Mouse (Mus musculus) neural tube, embryonic 14.5 days (tissue): ENCODE data around the gene Nkd1. TPM values are rescaled to one million over a fixed set of nuclear protein-coding genes. Genes with fewer than 3 reads are reported as not detected.
A peak's percentile ranks its signal among the peaks of the same experiment; 100 is the strongest.

Experiments used
- ATAC-seq: fragments of 200-750 bp; cut with Nextera tagmentation; 2 replicates; pipeline ENCODE4 v1.8.0; 2017; ENCODE audit warnings: low read depth, mild to moderate bottlenecking, moderate TSS enrichment, moderate library complexity
- H3K27ac ChIP-seq: fragments of 300-500 bp; sonication (generic); 2 replicates; pipeline ENCODE4 v1.5.1; 2014; ENCODE audit warnings: low read depth, mild to moderate bottlenecking, control low read depth, low read length, moderate library complexity, mixed read lengths
- H3K27me3 ChIP-seq: fragments of 300-500 bp; sonication (generic); 2 replicates; pipeline ENCODE4 v1.6.1; 2014; ENCODE audit warnings: low read length; ENCODE audit not compliant: control insufficient read depth, insufficient read depth
- H3K36me3 ChIP-seq: fragments of 300-500 bp; sonication (generic); 2 replicates; pipeline ENCODE4 v1.6.1; 2014; ENCODE audit warnings: low read length, mixed read lengths; ENCODE audit not compliant: control insufficient read depth, insufficient read depth
- H3K4me1 ChIP-seq: fragments of 300-500 bp; sonication (generic); 2 replicates; pipeline ENCODE4 v1.6.1; 2014; ENCODE audit warnings: low read length; ENCODE audit not compliant: control insufficient read depth, insufficient read depth
- H3K4me2 ChIP-seq: fragments of 300-500 bp; sonication (generic); 2 replicates; pipeline ENCODE4 v1.6.1; 2014; ENCODE audit warnings: mild to moderate bottlenecking, low read depth, low read length, control low read depth
- H3K4me3 ChIP-seq: fragments of 300-500 bp; sonication (generic); 2 replicates; pipeline ENCODE4 v1.5.1; 2014; ENCODE audit warnings: low read depth, low read length, control low read depth, mixed read lengths
- H3K9ac ChIP-seq: fragments of 300-500 bp; sonication (generic); replicated peaks from 2 replicates; pipeline ENCODE4 v1.6.1; 2014; ENCODE audit warnings: low read depth, mild to moderate bottlenecking, control low read depth, low read length, mixed read lengths
- H3K9me3 ChIP-seq: fragments of 300-500 bp; sonication (generic); 2 replicates; pipeline ENCODE4 v1.6.1; 2016; ENCODE audit warnings: low read length; ENCODE audit not compliant: control insufficient read depth
- WGBS: fragments of 180-500 bp; shearing (Covaris S2); extraction: QIAGEN DNeasy Blood & Tissue Kit; methylation state at CpG from one replicate; pipeline ENCODE4 v1.1.7; 2014; 5-methylcytosine and 5-hydroxymethylcytosine counted together
- polyA plus RNA-seq: library from polyadenylated mRNA; unstranded; fragments of >200 nt; fragmentation: Nextera tagmentation; extraction: Ambion mirVana; gene quantifications from 2 replicates; pipeline ENCODE4 v1.2.1, GENCODE M21; 2014

The Nkd1 gene
- polyA plus RNA-seq, 1 experiment from 2014 or later: 29.9 TPM

DNA sequence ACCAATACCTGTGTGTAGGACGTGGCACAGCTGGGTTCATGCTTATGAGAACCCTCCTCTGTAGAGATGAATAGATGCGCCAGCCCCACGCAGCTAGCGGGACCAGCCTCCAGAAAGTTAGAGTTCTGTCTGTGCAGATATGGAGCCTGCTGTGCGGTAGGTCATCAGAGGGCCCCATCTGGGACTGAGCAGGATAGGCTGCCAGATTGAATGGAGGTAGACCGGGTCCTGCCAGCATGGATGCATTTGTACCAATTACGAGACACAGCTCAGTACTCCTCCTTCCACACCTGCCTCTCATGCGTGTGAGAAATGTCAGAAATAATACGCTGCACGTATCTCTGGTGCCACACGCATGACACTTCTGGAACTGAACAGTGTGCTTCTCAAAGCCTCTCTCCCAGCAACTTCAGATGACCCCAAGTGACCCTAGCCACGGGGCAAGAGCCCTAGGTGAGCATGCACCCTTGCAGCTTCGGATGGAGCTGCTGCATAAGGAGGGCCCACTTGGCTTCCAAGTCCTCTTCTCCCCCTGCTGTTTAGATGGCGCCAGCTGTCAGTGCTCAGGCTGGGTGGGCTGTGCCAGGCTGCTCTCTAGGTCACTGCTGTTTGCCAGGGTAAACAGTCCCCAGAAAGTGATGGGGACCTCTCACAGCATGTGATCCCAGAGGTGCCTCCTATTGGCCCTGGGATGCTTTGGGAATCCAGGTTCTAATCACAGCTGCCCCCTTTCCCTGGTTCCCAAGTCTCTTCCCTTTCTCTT lies 57.4 kb downstream of the Nkd1 start:
- 55% methylated on average over 14 of the region's 14 CpGs for WGBS

DNA sequence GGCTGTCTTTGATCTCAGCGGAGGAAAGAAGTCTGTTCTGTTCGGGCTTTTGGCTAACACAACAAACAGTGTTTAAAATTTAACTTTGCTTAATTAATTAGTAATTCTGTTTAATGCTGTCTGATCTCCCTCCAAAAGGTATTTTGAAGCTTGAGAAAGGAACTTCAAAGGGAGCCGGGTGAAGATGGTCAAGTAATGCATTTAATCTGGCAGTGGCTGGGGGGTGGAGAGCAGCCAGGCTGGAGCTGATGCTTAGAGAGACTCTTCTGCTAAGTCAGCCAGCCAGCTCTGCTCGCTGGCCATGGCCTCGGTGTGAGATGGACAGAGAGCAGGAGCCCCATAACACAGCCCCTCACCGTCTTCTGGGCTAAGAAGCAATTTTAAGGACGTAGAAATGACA lies 58.1 kb downstream of the Nkd1 start:
- WGBS: 45% methylated on average over 7 of the region's 7 CpGs

More for the DNA sequence above, 57.4 kb downstream of the Nkd1 start:
- Histone ChIP-seq H3K27me3 (no peaks in the 10 kb centered on the region), H3K9ac (no peak overlapping the region), H3K4me3 (no peak overlapping the region), H3K36me3 (no peaks in the 10 kb centered on the region), H3K27ac (peak overlapping the region; percentile 25; the same call in 1 of the 2 replicates), H3K4me1 (0 out of 2 replicates have a peak, but pooled peaks cover 6% of the 10 kb centered on the region), H3K9me3 (no peaks in the 10 kb centered on the region), H3K4me2 (no peak overlapping the region)
- ATAC-seq: peak; percentile 41; the same call in 1 of the 2 replicates

DNA sequence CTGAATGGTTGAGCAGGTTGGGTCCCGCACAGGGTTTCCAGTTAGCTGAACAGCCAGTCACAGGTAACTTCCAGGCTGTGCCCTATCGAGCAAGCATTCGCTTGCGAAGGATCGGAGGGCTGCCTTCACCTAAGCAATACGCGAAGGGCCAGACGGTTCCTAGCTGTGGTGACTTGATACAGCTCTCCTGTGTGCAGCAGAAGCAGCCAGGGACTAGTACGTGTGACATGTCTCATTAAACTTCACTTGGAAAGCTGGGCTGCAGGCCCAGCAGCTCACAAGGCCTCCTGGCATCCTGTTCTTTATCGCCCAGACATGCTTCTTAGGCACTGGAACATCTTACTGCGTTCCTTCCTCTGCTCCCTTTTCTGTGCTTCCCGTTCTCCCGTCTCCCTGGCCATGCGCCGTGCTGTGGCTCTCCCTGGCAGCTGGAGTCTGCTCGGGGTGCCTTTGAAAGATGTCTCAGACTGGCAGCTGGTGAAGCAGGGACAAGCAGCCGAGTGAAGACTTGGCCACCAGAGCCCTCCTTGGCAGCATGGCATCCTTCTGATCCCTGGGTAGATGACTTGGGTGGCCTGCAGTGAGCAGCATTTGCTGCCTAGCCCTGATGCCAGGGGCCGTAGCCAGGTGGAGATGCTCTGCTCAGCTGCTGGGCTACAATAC lies 58.6 kb downstream of the Nkd1 start:
- no peak for ATAC-seq
- no peak overlapping the region for H3K4me2 ChIP-seq
- 75% methylated on average over 18 of the region's 18 CpGs for WGBS
- H3K27me3 ChIP-seq: no peaks in the 10 kb centered on the region
- H3K9me3 ChIP-seq: no peaks in the 10 kb centered on the region
- H3K9ac ChIP-seq: no peak overlapping the region
- no peaks in the 10 kb centered on the region for H3K36me3 ChIP-seq
- H3K4me3 ChIP-seq: no peak overlapping the region
- no peak overlapping the region for H3K27ac ChIP-seq
- H3K4me1 ChIP-seq: 0 out of 2 replicates have a peak, but pooled peaks cover 6% of the 10 kb centered on the region

More for the DNA sequence above, 58.1 kb downstream of the Nkd1 start:
- no peak overlapping the region for H3K4me3 ChIP-seq
- no peak overlapping the region for H3K27ac ChIP-seq
- 0 out of 2 replicates have a peak, but pooled peaks cover 6% of the 10 kb centered on the region for H3K4me1 ChIP-seq
- H3K27me3 ChIP-seq: no peaks in the 10 kb centered on the region
- no peak for ATAC-seq
- no peaks in the 10 kb centered on the region for H3K36me3 ChIP-seq
- H3K9me3 ChIP-seq: no peaks in the 10 kb centered on the region
- no peak overlapping the region for H3K4me2 ChIP-seq
- H3K9ac ChIP-seq: no peak overlapping the region

DNA sequence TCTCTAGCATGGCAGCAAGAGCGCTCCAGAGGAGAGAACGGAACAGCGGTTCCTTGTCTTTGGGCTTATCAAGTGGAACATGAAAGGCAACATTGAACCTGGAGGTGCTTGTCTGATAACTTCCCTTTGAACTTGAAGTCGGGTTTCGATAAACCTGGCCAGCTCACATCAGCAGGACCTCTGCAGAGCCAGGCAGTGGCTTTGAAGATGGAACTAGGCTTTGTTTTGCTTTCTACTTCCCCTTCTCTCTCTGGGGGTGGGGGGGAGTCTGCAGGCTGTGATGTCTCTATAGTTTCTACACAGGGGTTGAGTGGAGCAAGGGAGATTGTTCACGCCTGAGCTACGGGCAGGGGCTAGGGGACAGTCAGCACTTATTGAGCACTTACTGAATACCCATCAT lies 59.6 kb downstream of the Nkd1 start:
- 81% methylated on average over 7 of the region's 7 CpGs for WGBS

DNA sequence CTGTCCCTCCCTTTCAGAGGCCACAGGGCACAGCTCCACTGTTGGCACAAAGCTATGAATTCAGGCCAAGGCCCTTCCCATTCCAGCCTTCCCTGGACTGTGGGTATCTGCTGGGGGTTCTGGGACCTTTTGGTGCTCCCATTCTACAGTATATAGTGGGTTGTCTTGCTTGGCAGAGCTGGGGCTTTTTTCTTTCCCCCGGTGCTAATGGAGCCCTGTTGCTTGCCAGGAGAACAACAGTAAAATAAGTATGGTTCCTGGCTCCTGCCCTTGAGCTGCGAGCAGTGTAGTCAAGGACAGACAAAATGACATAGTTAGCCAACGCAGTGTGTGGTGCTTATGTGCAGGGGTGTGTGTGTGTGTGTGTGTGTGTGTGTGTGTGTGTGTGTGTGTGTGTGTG lies 62.7 kb downstream of the Nkd1 start:
- H3K4me2 ChIP-seq: no peak overlapping the region
- no peak overlapping the region for H3K9ac ChIP-seq
- H3K36me3 ChIP-seq: no peaks in the 10 kb centered on the region
- no peak overlapping the region for H3K27ac ChIP-seq
- H3K4me3 ChIP-seq: no peak overlapping the region
- no peak for ATAC-seq
- 95% methylated on average over 3 of the region's 3 CpGs for WGBS
- no peaks in the 10 kb centered on the region for H3K9me3 ChIP-seq
- no peaks in the 10 kb centered on the region for H3K27me3 ChIP-seq
- H3K4me1 ChIP-seq: 0 out of 2 replicates have a peak, but pooled peaks cover under 1% of the 10 kb centered on the region

More for the DNA sequence above, 59.6 kb downstream of the Nkd1 start:
- Histone ChIP-seq H3K9me3 (no peaks in the 10 kb centered on the region), H3K27me3 (no peaks in the 10 kb centered on the region), H3K36me3 (no peaks in the 10 kb centered on the region), H3K4me1 (0 out of 2 replicates have a peak, but pooled peaks cover 6% of the 10 kb centered on the region), H3K27ac (no peak overlapping the region), H3K4me2 (no peak overlapping the region), H3K4me3 (no peak overlapping the region), H3K9ac (no peak overlapping the region)
- no peak for ATAC-seq

DNA sequence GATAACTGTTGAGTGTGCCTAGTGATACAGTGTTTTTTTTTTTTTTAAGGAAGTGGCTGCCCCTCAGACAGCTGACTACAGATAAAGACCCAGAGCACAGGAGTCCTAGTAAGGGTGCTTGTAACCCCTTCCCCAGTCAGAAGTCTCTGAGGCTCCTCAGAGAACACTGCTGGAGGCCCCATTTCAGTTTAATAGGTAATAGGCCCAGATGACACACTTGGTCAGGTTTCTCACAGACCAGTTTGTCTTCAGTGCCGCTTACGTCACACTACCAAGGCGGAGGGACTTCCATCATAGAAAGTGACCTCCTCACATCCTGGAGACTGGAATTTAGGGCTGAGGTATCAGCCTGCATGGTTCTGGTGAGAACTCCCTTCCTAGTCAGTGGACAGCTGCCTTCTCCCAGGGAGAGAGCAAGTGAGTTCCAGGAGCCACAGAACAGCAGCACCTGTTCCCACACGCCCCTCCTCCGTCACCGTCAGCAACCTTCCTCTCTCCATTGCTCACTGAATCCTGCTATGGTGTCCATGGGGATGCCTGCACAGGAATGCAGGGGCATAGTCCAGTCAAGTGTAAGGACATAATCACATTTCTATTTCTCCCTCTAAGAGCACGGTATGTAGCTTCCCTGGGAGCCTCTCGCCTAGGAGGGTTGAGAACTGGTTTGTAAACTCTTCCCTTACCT lies 67.2 kb downstream of the Nkd1 start:
- Histone ChIP-seq H3K9ac (no peak overlapping the region), H3K4me1 (no peaks in the 10 kb centered on the region), H3K27ac (no peak overlapping the region), H3K36me3 (no peaks in the 10 kb centered on the region; the same call in 1 of the 2 replicates), H3K9me3 (no peaks in the 10 kb centered on the region), H3K4me2 (no peak overlapping the region), H3K4me3 (no peak overlapping the region), H3K27me3 (no peaks in the 10 kb centered on the region)
- no peak for ATAC-seq
- 93% methylated on average over 8 of the region's 8 CpGs for WGBS

DNA sequence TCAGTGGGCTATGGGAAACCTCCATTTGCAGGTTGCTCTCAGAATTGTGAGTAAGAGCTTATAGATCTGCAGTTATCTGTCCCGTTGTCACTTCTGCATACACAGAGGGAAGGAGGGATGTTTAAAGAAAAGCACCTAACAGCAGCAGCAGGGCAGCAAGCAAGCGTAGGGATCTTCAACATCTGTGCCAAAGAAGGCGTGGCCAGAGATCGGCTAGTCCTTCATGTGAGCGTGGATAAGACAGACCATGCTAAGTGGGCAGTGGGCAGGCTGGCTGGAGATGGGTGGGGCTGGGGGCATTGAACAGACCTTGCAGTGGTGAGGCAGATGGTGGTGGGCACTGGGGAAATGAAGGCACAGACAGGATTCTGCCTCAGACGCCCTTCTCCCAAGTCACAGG lies 69.1 kb downstream of the Nkd1 start:
- no peaks in the 10 kb centered on the region for H3K27me3 ChIP-seq
- H3K9ac ChIP-seq: no peak overlapping the region
- ATAC-seq: no peak
- no peak overlapping the region for H3K4me2 ChIP-seq
- no peak overlapping the region for H3K4me3 ChIP-seq
- no peak overlapping the region for H3K27ac ChIP-seq
- H3K4me1 ChIP-seq: no peaks in the 10 kb centered on the region
- WGBS: 82% methylated on average over 6 of the region's 6 CpGs
- H3K9me3 ChIP-seq: no peaks in the 10 kb centered on the region
- H3K36me3 ChIP-seq: no peaks in the 10 kb centered on the region; the same call in 1 of the 2 replicates

DNA sequence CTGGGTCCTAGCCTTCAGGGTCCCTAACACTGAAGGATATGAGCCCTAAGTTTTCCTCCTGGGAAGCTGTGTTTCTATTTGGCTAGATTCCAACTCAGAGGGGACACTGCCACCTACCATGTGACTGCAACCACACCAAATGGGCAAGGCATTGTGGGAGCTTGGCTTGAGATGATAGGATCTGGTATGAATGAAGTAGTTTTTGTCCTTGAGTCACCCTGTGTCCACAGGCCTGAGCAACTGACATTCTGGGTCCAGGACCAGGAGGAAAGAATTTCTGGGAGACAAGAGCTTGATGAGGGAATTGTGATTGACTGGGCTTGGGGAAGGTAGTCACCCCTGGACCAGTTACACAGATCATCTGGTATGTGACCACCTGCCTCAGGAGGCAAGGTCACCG lies 72.8 kb downstream of the Nkd1 start:
- H3K27ac ChIP-seq: no peak overlapping the region
- no peaks in the 10 kb centered on the region for H3K27me3 ChIP-seq
- no peak overlapping the region for H3K9ac ChIP-seq
- no peak overlapping the region for H3K4me3 ChIP-seq
- no peaks in the 10 kb centered on the region; the same call in 1 of the 2 replicates for H3K36me3 ChIP-seq
- 96% methylated on average over 1 of the region's 1 CpGs for WGBS
- H3K4me2 ChIP-seq: no peak overlapping the region
- ATAC-seq: no peak
- no peaks in the 10 kb centered on the region for H3K4me1 ChIP-seq
- no peaks in the 10 kb centered on the region for H3K9me3 ChIP-seq
